Mouse (Mus musculus) C2C12 (cell line): ENCODE measurements around the gene Spag7. TPM values are rescaled to one million over a fixed set of nuclear protein-coding genes. Genes with fewer than 3 reads are reported as not detected.

Experiments used
- H3K27me3 ChIP-seq: one replicate; pipeline ENCODE4 v1.6.1; 2011; ENCODE audit not compliant: control insufficient read depth, insufficient read depth, insufficient read length
- H3K36me3 ChIP-seq: one replicate; pipeline ENCODE4 v1.6.1; 2011; ENCODE audit not compliant: control insufficient read depth, insufficient read depth
- H3K4me3 ChIP-seq: one replicate; pipeline ENCODE4 v1.5.1; 2011; ENCODE audit warnings: mild to moderate bottlenecking, control low read depth; ENCODE audit not compliant: poor library complexity, insufficient read depth, severe bottlenecking
- H3K79me2 ChIP-seq: one replicate; pipeline ENCODE4 v1.6.1; 2011; ENCODE audit not compliant: control insufficient read depth, insufficient read depth
- H3K79me3 ChIP-seq: one replicate; pipeline ENCODE4 v1.6.1; 2011; ENCODE audit warnings: low read depth, control low read depth
- H3ac ChIP-seq: one replicate; pipeline ENCODE3; 2011; ENCODE audit warnings: low read depth; ENCODE audit not compliant: control insufficient read depth, insufficient read length
- CEBPB ChIP-seq: IDR thresholded peaks from one replicate; pipeline ENCODE4 v1.6.1; 2011; ENCODE audit warnings: low read depth, mild to moderate bottlenecking, control low read depth, moderate library complexity
- CTCF ChIP-seq: IDR thresholded peaks from one replicate; pipeline ENCODE4 v1.5.1; 2011; ENCODE audit not compliant: control insufficient read depth, insufficient read depth, insufficient read length
- FOSL1 ChIP-seq: IDR thresholded peaks from one replicate; pipeline ENCODE4 v1.8.0; 2011; ENCODE audit warnings: mild to moderate bottlenecking, low read length; ENCODE audit not compliant: poor library complexity, insufficient read depth, severe bottlenecking
- MAX ChIP-seq: IDR thresholded peaks from one replicate; pipeline ENCODE4 v1.6.1; 2011; ENCODE audit warnings: mild to moderate bottlenecking, control low read depth
- MYOD1 ChIP-seq: IDR thresholded peaks from one replicate; pipeline ENCODE4 v1.6.1; 2011; ENCODE audit warnings: low read depth; ENCODE audit not compliant: control insufficient read depth, insufficient read length
- MYOG ChIP-seq: IDR thresholded peaks from one replicate; pipeline ENCODE4 v1.6.1; 2011; ENCODE audit not compliant: control insufficient read depth, insufficient read length; ENCODE audit errors: extremely low read depth
- USF1 ChIP-seq: IDR thresholded peaks from one replicate; pipeline ENCODE4 v1.6.1; 2011; ENCODE audit warnings: low read depth, mild to moderate bottlenecking, control low read depth, moderate library complexity
- polyA plus RNA-seq: library from polyadenylated mRNA; unstranded; fragments of >200 nt; fragmentation: generic; extraction: Trizol; gene quantifications from one replicate; pipeline ENCODE4 v1.2.1, GENCODE M21; 2012; ENCODE audit warnings: missing spikeins

The Spag7 gene
- polyA plus RNA-seq, 1 experiment, result 75.4 TPM

DNA sequence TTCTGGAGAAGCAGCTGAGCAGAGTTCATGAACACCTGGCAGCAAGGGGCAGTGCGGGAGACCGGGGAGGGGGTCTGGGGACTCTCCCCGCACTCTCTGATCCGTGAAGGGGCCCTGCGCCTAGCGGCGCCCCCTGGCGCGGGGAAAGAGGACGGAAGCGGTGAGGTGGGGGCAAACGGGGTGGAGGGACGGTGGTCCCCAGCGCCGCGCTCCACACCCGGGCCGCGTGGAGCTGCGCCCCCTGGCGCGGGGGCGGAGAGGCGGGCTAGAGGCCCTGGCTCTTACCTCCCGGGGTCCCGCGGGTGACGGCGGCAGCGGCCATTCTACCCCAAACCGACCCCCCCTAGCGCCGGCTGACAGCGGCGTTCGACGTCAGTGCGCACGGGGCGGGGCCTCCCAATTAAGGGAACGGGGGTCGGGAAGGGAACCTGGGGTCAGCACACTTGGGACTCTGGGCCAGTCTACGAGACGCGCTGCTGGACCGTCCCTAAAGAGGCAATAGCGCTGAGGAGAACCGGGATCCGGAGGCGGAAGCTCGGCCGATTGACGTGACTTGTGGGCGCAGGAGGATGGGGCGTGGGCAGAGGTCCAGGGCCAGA, 18.5 kb upstream of the Spag7 start, which contains the start of gene Camta2:
Camta2 (minus strand) TSS at position 505 of the 599 bp plus-strand sequence.
- H3K36me3 ChIP-seq, result peaks cover 26% of the 10 kb centered on the region
- peaks cover 10% of the 10 kb centered on the region for H3K79me2 ChIP-seq
- peak within 1 kb of the TSS; percentile 72 for H3K4me3 ChIP-seq
- TF ChIP-seq CTCF, result peak; percentile 72
- no peak for TF ChIP-seq MAX
- no peak for TF ChIP-seq FOSL1
- TF ChIP-seq CEBPB, result no peak
- TF ChIP-seq USF1, result no peak
- no peaks in the 10 kb centered on the region for H3K79me3 ChIP-seq
- no peaks in the 10 kb centered on the region for H3K27me3 ChIP-seq
- peak within 1 kb of the TSS; percentile 85 for H3ac ChIP-seq

- peak overlapping the region; percentile 85 for H3ac ChIP-seq
- H3K79me2 ChIP-seq, result peaks cover 10% of the 10 kb centered on the region
- H3K36me3 ChIP-seq, result peaks cover 32% of the 10 kb centered on the region
- H3K4me3 ChIP-seq, result peak overlapping the region; percentile 72
- TF ChIP-seq FOSL1, result no peak
- TF ChIP-seq CTCF, result no peak
- TF ChIP-seq MYOD1, result no peak
- no peak for TF ChIP-seq MYOG
- no peak for TF ChIP-seq USF1
- no peak for TF ChIP-seq MAX
- TF ChIP-seq CEBPB, result no peak
- H3K27me3 ChIP-seq, result no peaks in the 10 kb centered on the region
- no peaks in the 10 kb centered on the region for H3K79me3 ChIP-seq
Measured at GRCm38 (mm10) chr11:70686901-70687566, 17.8 kb upstream of the Spag7 start.

DNA sequence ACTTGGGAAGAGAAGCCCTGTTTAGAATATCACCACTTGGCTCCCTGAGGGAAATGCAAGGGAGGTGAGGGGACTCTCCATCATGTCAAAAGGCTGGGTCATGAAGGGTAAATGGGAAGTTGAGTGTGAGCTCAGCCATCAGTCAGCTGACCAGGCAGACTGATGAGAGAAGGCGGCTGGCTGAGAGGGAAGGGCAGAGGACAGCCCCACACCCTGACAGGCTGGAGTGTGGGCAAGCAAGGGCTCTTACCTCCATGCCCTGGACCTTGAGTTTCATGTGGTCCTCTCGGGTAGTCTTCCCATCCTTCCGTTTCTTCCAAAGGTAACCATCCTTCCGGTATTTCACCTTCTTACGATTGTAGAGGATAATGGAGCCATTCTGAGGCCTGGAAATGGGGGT, 14.4 kb upstream of the Spag7 start:
- H3K36me3 ChIP-seq, result peaks cover 47% of the 10 kb centered on the region
- no peak overlapping the region for H3K4me3 ChIP-seq
- H3ac ChIP-seq, result no peak overlapping the region
- H3K27me3 ChIP-seq, result no peaks in the 10 kb centered on the region
- no peaks in the 10 kb centered on the region for H3K79me3 ChIP-seq
- TF ChIP-seq CEBPB (no peak), MAX (no peak), MYOG (no peak), FOSL1 (no peak), MYOD1 (no peak), CTCF (no peak), USF1 (no peak)
- H3K79me2 ChIP-seq, result peaks cover 8% of the 10 kb centered on the region

DNA sequence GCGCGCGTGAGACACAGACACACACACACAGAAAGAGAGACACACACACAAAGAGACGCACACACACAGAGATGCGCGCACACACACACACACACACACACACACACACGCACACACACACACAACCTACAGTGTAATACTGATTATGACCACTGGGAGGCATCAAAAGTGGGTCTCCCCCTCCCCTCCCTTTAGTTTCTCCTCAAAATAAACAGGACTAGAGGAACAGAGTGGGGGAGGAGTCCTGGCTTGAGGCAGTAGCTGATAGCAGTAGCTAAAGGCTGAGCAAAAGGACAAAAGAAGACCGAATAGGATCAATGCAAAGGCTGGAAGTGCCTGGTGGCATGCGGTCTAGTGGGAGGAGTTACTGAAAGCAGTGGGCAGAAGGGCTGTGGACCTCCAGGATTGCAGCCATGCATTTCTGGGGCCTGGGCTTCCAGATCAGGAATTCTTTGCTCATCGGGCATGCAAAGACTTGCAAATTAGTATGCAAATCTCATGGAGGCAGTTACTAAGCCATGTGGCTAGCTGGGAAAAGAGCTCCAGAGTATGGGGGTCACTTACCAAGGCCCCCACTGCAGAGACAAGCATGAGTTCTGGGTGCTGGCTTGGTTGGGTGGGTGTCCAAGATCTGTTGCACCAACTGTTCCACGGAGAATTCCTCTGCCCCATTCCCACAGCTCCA, 12.8 kb upstream of the Spag7 start:
- no peaks in the 10 kb centered on the region for H3K79me2 ChIP-seq
- no peaks in the 10 kb centered on the region for H3K79me3 ChIP-seq
- peaks cover 49% of the 10 kb centered on the region for H3K36me3 ChIP-seq
- TF ChIP-seq MAX, result no peak
- no peak for TF ChIP-seq MYOD1
- TF ChIP-seq USF1, result no peak
- TF ChIP-seq MYOG, result no peak
- TF ChIP-seq CEBPB, result no peak
- no peak for TF ChIP-seq FOSL1
- no peak for TF ChIP-seq CTCF
- no peak overlapping the region for H3K4me3 ChIP-seq
- no peaks in the 10 kb centered on the region for H3K27me3 ChIP-seq
- H3ac ChIP-seq, result no peak overlapping the region

DNA sequence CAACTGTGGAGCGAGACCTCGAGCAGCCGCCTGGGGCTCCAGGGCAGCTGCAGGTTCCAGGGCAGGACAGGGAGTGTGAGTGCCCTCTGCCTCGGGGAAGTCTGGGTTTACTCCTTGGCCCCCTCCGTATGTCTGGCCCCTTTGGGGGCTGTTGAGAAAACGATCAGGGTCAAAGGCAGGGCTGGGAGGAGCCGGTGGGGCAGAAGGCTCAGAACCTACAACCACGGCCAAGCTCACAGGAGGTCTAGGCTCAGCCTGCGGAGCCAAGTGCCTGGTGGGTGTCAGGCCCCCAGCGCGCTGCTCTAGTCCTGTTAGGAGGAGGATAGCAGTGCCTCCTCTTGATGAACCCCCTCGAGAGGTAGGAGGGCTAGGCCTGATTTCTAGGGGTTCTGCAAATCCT, 12.0 kb upstream of the Spag7 start:
- no peak overlapping the region for H3ac ChIP-seq
- no peaks in the 10 kb centered on the region for H3K27me3 ChIP-seq
- TF ChIP-seq MYOG (no peak), MYOD1 (no peak), FOSL1 (no peak), MAX (no peak), CEBPB (no peak), CTCF (no peak), USF1 (no peak)
- H3K36me3 ChIP-seq, result peaks cover 57% of the 10 kb centered on the region
- no peak overlapping the region for H3K4me3 ChIP-seq
- H3K79me3 ChIP-seq, result no peaks in the 10 kb centered on the region
- H3K79me2 ChIP-seq, result no peaks in the 10 kb centered on the region
